ENCODE assay signal across 8 mouse cellular contexts in genomic region chr16:90628605-90629120, GRCm38 (mm10).
DNase-seq lines count a peak whose midpoint lies in the region; ATAC-seq and TF ChIP-seq lines count a peak whose summit lies in the region.

No protein-coding gene starts in this region.

- no peaks in the 10 kb centered on the region for H3K36me3 ChIP-seq in lung, embryonic 14.5 days (ENCODE audit: insufficient read depth)
- H3K36me3 ChIP-seq in heart, embryonic 15.5 days = no peaks in the 10 kb centered on the region
- no peaks in the 10 kb centered on the region for H3K36me3 ChIP-seq in neural tube, embryonic 14.5 days (ENCODE audit: control insufficient read depth, insufficient read depth, low read length)

- H3K4me3 ChIP-seq in lung, embryonic 14.5 days (ENCODE audit: low read depth, low read length) = no peak overlapping the region
- no peak overlapping the region for H3K4me3 ChIP-seq in lung, adult 2 months (replicated peaks; ENCODE audit: extremely low read depth, low read depth, low read length)
- H3K4me3 ChIP-seq in heart, embryonic 15.5 days = no peak overlapping the region; the same call in 1 of the 2 replicates
- H3K4me3 ChIP-seq in neural tube, embryonic 14.5 days (ENCODE audit: low read depth, low read length) = no peak overlapping the region

- DNase-seq in lung, embryonic 14.5 days = no peak
- DNase-seq in lung, adult 2 months = no peak
- DNase-seq in kidney, postnatal 14 days = peak; percentile 16
- no peak for DNase-seq in ovary, postnatal 10 days (ENCODE audit: low spot score)
- no peak for DNase-seq in B cell, adult 2 months
- no peak for DNase-seq in cerebellum, adult 18-20 months

- H3K4me1 ChIP-seq in lung, embryonic 14.5 days (ENCODE audit: insufficient read depth) = peaks cover 37% of the 10 kb centered on the region
- peaks cover 7% of the 10 kb centered on the region; the same call in 1 of the 2 replicates for H3K4me1 ChIP-seq in lung, adult 2 months (ENCODE audit: control insufficient read depth, insufficient read depth, low read length)
- H3K4me1 ChIP-seq in heart, embryonic 15.5 days (replicated peaks) = peaks cover 38% of the 10 kb centered on the region
- peaks cover 18% of the 10 kb centered on the region for H3K4me1 ChIP-seq in neural tube, embryonic 14.5 days (ENCODE audit: control insufficient read depth, insufficient read depth, low read length)

- H3K4me2 ChIP-seq in lung, embryonic 14.5 days = peak overlapping the region; percentile 39; the same call in 1 of the 2 replicates
- H3K4me2 ChIP-seq in heart, embryonic 15.5 days = peak overlapping the region; percentile 50
- no peak overlapping the region for H3K4me2 ChIP-seq in neural tube, embryonic 14.5 days (ENCODE audit: low read depth, low read length)

- no peaks in the 10 kb centered on the region for H3K9me3 ChIP-seq in lung, embryonic 14.5 days (ENCODE audit: low read depth, low read length)
- H3K9me3 ChIP-seq in heart, embryonic 15.5 days (replicated peaks) = no peaks in the 10 kb centered on the region
- H3K9me3 ChIP-seq in neural tube, embryonic 14.5 days (ENCODE audit: control insufficient read depth, low read length) = no peaks in the 10 kb centered on the region

- no peaks in the 10 kb centered on the region for H3K27me3 ChIP-seq in lung, embryonic 14.5 days (ENCODE audit: insufficient read depth, low read length)
- no peaks in the 10 kb centered on the region for H3K27me3 ChIP-seq in heart, embryonic 15.5 days
- no peaks in the 10 kb centered on the region for H3K27me3 ChIP-seq in neural tube, embryonic 14.5 days (ENCODE audit: control insufficient read depth, insufficient read depth, low read length)

- peak overlapping the region; percentile 0; the same call in 1 of the 2 replicates for H3K9ac ChIP-seq in lung, embryonic 14.5 days
- no peak overlapping the region for H3K9ac ChIP-seq in heart, embryonic 15.5 days
- 0 out of 2 replicates have a peak overlapping the region, but pooled peaks have one; percentile 2 for H3K9ac ChIP-seq in neural tube, embryonic 14.5 days (replicated peaks; ENCODE audit: low read depth, low read length)

- no peak for TF ChIP-seq POLR2A in lung, adult 2 months (IDR thresholded peaks at IDR 0.05; ENCODE audit: borderline replicate concordance, extremely low read depth, low read depth, low read length)

- ATAC-seq in lung, embryonic 14.5 days (ENCODE audit: insufficient read depth) = no peak; the same call in 1 of the 2 replicates
- ATAC-seq in heart, embryonic 15.5 days (replicated peaks; ENCODE audit: insufficient number of reproducible peaks, insufficient read depth, low FRiP score, low read depth) = no peak
- no peak for ATAC-seq in neural tube, embryonic 14.5 days (ENCODE audit: low read depth)

- no peak for TF ChIP-seq CTCF in lung, embryonic 14.5 days (IDR thresholded peaks at IDR 0.05; ENCODE audit: low read depth)
- TF ChIP-seq CTCF in lung, adult 2 months (IDR thresholded peaks at IDR 0.05; ENCODE audit: insufficient read depth, low read length) = no peak

- 29% methylated on average over 13 of the region's 13 CpGs for WGBS in lung, embryonic 14.5 days
- WGBS in lung, adult 2 months = 61% methylated on average over 13 of the region's 13 CpGs
- 20% methylated on average over 13 of the region's 13 CpGs for WGBS in heart, embryonic 15.5 days
- WGBS in neural tube, embryonic 14.5 days = 24% methylated on average over 13 of the region's 13 CpGs

- H3K27ac ChIP-seq in lung, embryonic 14.5 days (ENCODE audit: low read depth) = peak overlapping the region; percentile 94
- H3K27ac ChIP-seq in heart, embryonic 15.5 days = peak overlapping the region; percentile 93
- H3K27ac ChIP-seq in neural tube, embryonic 14.5 days (ENCODE audit: low read depth, low read length) = peak overlapping the region; percentile 29

Comparison
In these comparisons a context has a peak if more than half of its experiments do, and no peak if none do; other contexts are left out.
1. H3K27ac ChIP-seq: peak in every context shown above with its lines; median percentile 94 in lung, embryonic 14.5 days; 93 in heart, embryonic 15.5 days; 29 in neural tube, embryonic 14.5 days.